Mouse (Mus musculus): ENCODE measurements around the gene Tnfrsf11a. TPM values are rescaled to one million over a fixed set of nuclear protein-coding genes. Genes with fewer than 3 reads are reported as not detected.

Tnfrsf11a gene
- total and polyA plus RNA-seq, 2 experiments from 2014 or later, result 0.34 to 0.53 TPM

DNA sequence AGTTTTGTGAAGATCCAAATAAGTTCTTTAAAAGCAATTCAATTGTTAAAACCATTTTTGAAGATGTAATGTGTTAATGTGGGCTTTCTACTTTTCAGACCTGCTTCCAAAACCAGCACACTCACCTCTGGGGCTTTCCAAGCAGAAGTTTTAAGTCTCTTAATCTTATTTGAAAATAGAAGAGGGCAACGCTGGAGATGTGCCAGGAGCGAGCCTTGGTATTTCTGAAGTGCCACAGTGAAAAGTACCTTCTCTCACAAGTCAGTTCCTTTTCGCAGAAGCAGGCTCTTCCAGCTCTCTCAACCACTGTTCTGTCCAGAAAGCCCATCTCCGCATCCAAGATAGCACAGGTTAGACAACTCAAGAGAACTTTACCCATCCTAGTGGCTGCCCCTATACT, 4.1 kb upstream of the Tnfrsf11a start:
- no peak for TF ChIP-seq CTCF (IDR thresholded peaks at IDR 0.05; ENCODE audit: low read depth)
- TF ChIP-seq EP300 (IDR thresholded peaks at IDR 0.05; ENCODE audit: low read depth), result no peak
- Histone ChIP-seq H3K27ac (ENCODE audit: low read depth) (no peak overlapping the region), H3K4me1 (ENCODE audit: control insufficient read depth, insufficient read depth) (no peaks in the 10 kb centered on the region; the same call in 1 of the 2 replicates), H3K9ac (replicated peaks; ENCODE audit: low read depth, low read length) (no peak overlapping the region), H3K4me3 (ENCODE audit: low read depth, low read length) (no peak overlapping the region), H3K9me3 (replicated peaks; ENCODE audit: control insufficient read depth, low read length) (no peaks in the 10 kb centered on the region), H3K4me2 (ENCODE audit: low read depth, low read length) (no peak overlapping the region), H3K36me3 (replicated peaks; ENCODE audit: control insufficient read depth, insufficient read depth, low read length) (no peaks in the 10 kb centered on the region), H3K27me3 (ENCODE audit: control insufficient read depth, insufficient read depth, low read length) (peaks cover 30% of the 10 kb centered on the region)
- ATAC-seq (ENCODE audit: insufficient read depth, low read depth) (no peak), DNase-seq (ENCODE audit: low spot score) (no peak)
- 82% methylated on average over 4 of the region's 4 CpGs for WGBS

DNA sequence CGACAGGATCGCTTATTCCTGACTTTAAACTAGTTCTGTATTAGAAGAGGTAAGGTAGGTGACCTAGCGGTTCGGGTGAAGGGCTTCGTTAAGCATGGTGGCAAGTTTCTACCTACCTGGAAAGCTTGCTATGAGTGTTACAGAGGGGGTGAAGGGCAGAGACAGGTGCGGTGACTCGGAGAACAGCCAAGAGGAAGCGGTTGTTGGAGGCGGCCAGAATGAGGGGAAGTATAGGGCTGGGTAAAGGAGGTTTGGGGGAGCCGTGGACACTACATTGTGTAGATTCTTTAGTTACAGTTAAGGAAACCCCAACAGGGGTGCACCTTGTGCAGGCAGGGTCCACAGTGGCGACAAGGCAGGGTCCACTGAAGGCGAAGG, 450 bp upstream of the Tnfrsf11a start:
- 38% methylated on average over 12 of the region's 12 CpGs for WGBS

DNA sequence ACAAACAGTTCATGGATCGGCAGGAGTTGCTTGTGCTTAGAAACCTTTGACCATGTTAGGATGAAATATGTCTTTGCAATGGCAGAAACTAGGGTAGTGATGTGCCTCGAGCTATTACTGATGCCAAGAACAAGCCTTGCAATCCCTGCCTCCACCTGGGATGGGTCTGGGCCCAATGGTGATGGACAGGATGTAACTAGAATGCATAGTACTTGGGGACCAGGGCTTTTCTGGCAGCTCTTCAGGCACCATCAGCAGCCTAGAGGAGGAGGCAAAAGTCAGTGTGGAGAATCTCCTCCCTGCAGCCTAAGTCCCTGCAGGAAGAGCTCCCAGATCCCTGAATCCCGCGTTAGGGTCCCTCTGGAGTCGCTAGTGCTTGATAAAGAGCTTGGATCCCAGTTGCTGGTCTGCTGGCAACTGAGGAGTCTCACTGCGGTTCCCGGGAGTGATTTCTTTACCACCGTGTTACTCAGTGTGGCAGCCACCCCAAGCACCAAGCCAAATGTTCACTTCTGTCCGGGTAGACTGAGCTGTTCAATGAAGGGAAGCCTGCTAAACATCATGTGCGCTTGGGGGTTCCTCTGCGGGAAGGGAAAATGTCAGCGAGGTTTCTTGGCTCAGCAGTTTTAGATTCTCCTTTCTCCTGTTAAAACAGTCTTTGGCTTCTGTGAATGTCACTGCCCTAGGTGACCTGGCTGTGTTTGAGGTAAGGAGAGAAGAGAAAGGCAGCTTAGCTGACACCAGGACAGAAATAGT, 1.1 kb downstream of the Tnfrsf11a start:
- Histone ChIP-seq H3K4me2 (ENCODE audit: low read depth, low read length) (peak overlapping the region; percentile 99), H3K36me3 (replicated peaks; ENCODE audit: control insufficient read depth, insufficient read depth, low read length) (no peaks in the 10 kb centered on the region), H3K27ac (ENCODE audit: low read depth) (no peak overlapping the region), H3K4me3 (ENCODE audit: low read depth, low read length) (peak overlapping the region; percentile 66), H3K9me3 (replicated peaks; ENCODE audit: control insufficient read depth, low read length) (no peaks in the 10 kb centered on the region), H3K4me1 (ENCODE audit: control insufficient read depth, insufficient read depth) (peaks cover 6% of the 10 kb centered on the region; the same call in 1 of the 2 replicates), H3K9ac (replicated peaks; ENCODE audit: low read depth, low read length) (no peak overlapping the region), H3K27me3 (ENCODE audit: control insufficient read depth, insufficient read depth, low read length) (peaks cover 33% of the 10 kb centered on the region)
- ATAC-seq (ENCODE audit: insufficient read depth, low read depth) (no peak), DNase-seq (ENCODE audit: low spot score) (no peak)
- 36% methylated on average over 12 of the region's 12 CpGs for WGBS
- TF ChIP-seq EP300 (IDR thresholded peaks at IDR 0.05; ENCODE audit: low read depth) (no peak), CTCF (IDR thresholded peaks at IDR 0.05; ENCODE audit: low read depth) (no peak)

More for the DNA sequence above, 450 bp upstream of the Tnfrsf11a start:
- Histone ChIP-seq H3K27me3 (ENCODE audit: control insufficient read depth, insufficient read depth, low read length) (peaks cover 33% of the 10 kb centered on the region), H3K4me3 (ENCODE audit: low read depth, low read length) (peak overlapping the region; percentile 66), H3K4me1 (ENCODE audit: control insufficient read depth, insufficient read depth) (peaks cover 2% of the 10 kb centered on the region; the same call in 1 of the 2 replicates), H3K9me3 (replicated peaks; ENCODE audit: control insufficient read depth, low read length) (no peaks in the 10 kb centered on the region), H3K36me3 (replicated peaks; ENCODE audit: control insufficient read depth, insufficient read depth, low read length) (no peaks in the 10 kb centered on the region), H3K4me2 (ENCODE audit: low read depth, low read length) (peak overlapping the region; percentile 99), H3K9ac (replicated peaks; ENCODE audit: low read depth, low read length) (no peak overlapping the region; the same call in 1 of the 2 replicates), H3K27ac (ENCODE audit: low read depth) (no peak overlapping the region)
- ATAC-seq (ENCODE audit: insufficient read depth, low read depth), result no peak
- no peak for DNase-seq (ENCODE audit: low spot score)
- no peak for TF ChIP-seq CTCF (IDR thresholded peaks at IDR 0.05; ENCODE audit: low read depth)
- TF ChIP-seq EP300 (IDR thresholded peaks at IDR 0.05; ENCODE audit: low read depth), result no peak

DNA sequence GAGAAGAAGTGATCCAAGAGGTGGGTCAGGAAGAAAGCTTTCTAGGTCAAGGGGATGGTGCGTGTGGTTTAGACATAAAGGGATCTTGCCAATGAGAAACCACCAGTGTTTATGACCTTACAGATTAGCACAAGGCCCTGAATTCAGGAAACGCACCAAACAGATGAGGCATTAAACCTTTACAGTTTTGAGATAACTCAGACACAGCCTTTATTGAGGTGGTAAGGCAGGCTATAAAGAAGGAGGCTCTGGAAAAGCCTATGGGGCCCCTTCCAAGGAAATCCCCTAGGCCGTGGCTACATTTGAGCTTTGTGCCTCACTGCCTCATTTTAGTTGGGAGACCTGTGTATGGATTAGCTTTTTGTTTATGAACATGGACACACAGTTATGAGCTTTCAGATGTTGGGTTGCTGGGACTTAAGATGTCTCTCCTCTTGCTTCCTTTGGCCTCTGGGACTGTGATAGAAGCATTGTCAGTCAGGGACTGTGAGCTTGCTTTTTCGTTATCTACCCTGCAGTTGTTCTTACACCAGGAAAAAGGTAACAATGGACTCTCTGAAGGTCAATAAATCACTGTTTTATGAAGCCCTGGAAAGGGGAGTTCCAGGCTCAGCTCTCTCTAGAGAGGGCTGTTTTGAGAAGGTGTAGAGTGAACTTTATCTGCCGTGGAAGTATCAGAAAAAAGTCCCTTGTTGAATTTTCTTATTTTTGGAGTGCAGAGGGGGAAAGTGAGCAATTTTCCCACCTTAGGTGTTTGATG, 3.9 kb downstream of the Tnfrsf11a start:
- TF ChIP-seq CTCF (IDR thresholded peaks at IDR 0.05; ENCODE audit: low read depth) (no peak), EP300 (IDR thresholded peaks at IDR 0.05; ENCODE audit: low read depth) (no peak)
- H3K27ac ChIP-seq (ENCODE audit: low read depth), result no peak overlapping the region
- no peak overlapping the region for H3K9ac ChIP-seq (replicated peaks; ENCODE audit: low read depth, low read length)
- WGBS, result 73% methylated on average over 5 of the region's 5 CpGs
- no peak overlapping the region for H3K4me3 ChIP-seq (ENCODE audit: low read depth, low read length)
- H3K4me2 ChIP-seq (ENCODE audit: low read depth, low read length), result no peak overlapping the region
- peaks cover 6% of the 10 kb centered on the region; the same call in 1 of the 2 replicates for H3K4me1 ChIP-seq (ENCODE audit: control insufficient read depth, insufficient read depth)
- peaks cover 22% of the 10 kb centered on the region for H3K27me3 ChIP-seq (ENCODE audit: control insufficient read depth, insufficient read depth, low read length)
- ATAC-seq (ENCODE audit: insufficient read depth, low read depth), result no peak
- H3K36me3 ChIP-seq (replicated peaks; ENCODE audit: control insufficient read depth, insufficient read depth, low read length), result no peaks in the 10 kb centered on the region
- DNase-seq (ENCODE audit: low spot score), result no peak
- H3K9me3 ChIP-seq (replicated peaks; ENCODE audit: control insufficient read depth, low read length), result no peaks in the 10 kb centered on the region

DNA sequence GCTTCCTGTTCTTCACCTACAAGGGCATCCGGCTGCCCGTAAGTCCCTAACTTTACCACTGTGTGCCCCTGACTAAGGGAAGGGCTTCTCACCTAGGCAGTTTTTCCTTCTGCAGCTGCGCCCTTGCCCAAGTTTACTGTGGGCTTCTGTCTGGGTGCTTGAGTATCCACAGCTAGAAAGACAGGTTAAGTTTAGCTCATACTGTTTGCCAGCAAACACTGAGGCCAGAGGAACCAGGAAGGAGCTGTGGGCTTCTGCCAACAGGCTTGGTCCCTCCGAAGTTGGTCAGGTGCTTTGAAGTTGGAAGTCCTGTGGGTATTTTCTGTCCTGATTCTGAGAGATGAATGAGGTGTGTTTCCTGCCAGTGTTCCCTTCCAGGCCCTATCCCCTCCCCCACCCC, 4.6 kb downstream of the Tnfrsf11a start:
- H3K9ac ChIP-seq (replicated peaks; ENCODE audit: low read depth, low read length), result no peak overlapping the region
- no peaks in the 10 kb centered on the region for H3K9me3 ChIP-seq (replicated peaks; ENCODE audit: control insufficient read depth, low read length)
- H3K27ac ChIP-seq (ENCODE audit: low read depth), result no peak overlapping the region
- whole genome bisulfite sequencing, result 57% methylated on average over 4 of the region's 4 CpGs
- no peak for ATAC-seq (ENCODE audit: insufficient read depth, low read depth)
- no peaks in the 10 kb centered on the region for H3K36me3 ChIP-seq (replicated peaks; ENCODE audit: control insufficient read depth, insufficient read depth, low read length)
- no peak for TF ChIP-seq CTCF (IDR thresholded peaks at IDR 0.05; ENCODE audit: low read depth)
- TF ChIP-seq EP300 (IDR thresholded peaks at IDR 0.05; ENCODE audit: low read depth), result no peak
- peaks cover 15% of the 10 kb centered on the region for H3K27me3 ChIP-seq (ENCODE audit: control insufficient read depth, insufficient read depth, low read length)
- H3K4me3 ChIP-seq (ENCODE audit: low read depth, low read length), result no peak overlapping the region
- H3K4me2 ChIP-seq (ENCODE audit: low read depth, low read length), result no peak overlapping the region
- no peak for DNase-seq (ENCODE audit: low spot score)
- peaks cover 6% of the 10 kb centered on the region; the same call in 1 of the 2 replicates for H3K4me1 ChIP-seq (ENCODE audit: control insufficient read depth, insufficient read depth)

All from heart, postnatal 0 days (tissue).